Mouse (Mus musculus): ENCODE measurements around the gene Ccdc187.

Gene Ccdc187

GRCm38 (mm10) chr2:26268216-26268615, 26.1 kb downstream of the Ccdc187 start:
- no peak for DNase-seq

GRCm38 (mm10) chr2:26266066-26266742, 28.2 kb downstream of the Ccdc187 start:
- no peak for DNase-seq

- DNase-seq = peak; percentile 37
Observed at GRCm38 (mm10) chr2:26265095-26265494, 29.3 kb downstream of the Ccdc187 start.

GRCm38 (mm10) chr2:26264646-26265045, 29.7 kb downstream of the Ccdc187 start:
- DNase-seq = no peak

GRCm38 (mm10) chr2:26257315-26258096, 36.9 kb downstream of the Ccdc187 start:
- no peak for DNase-seq

- DNase-seq = no peak
Observed at GRCm38 (mm10) chr2:26254816-26255215, 39.5 kb downstream of the Ccdc187 start.

GRCm38 (mm10) chr2:26252514-26253206, 41.7 kb downstream of the Ccdc187 start:
- DNase-seq = no peak

- peak; percentile 15 for DNase-seq
Observed at GRCm38 (mm10) chr2:26247531-26247930, 46.8 kb downstream of the Ccdc187 start.

- DNase-seq = no peak
Observed at GRCm38 (mm10) chr2:26240841-26241240, 53.5 kb downstream of the Ccdc187 start.

- peak; percentile 46 for DNase-seq
Observed at GRCm38 (mm10) chr2:26240330-26240729, 54.0 kb downstream of the Ccdc187 start.

GRCm38 (mm10) chr2:26237290-26237782, 57.0 kb downstream of the Ccdc187 start, which contains the start of gene Qsox2:
Gene Qsox2, minus strand, starts transcription at chr2:26237525.
- peak; percentile 97 for DNase-seq

- DNase-seq = no peak
Observed at GRCm38 (mm10) chr2:26236681-26237289, 57.6 kb downstream of the Ccdc187 start.

- DNase-seq = no peak
Observed at GRCm38 (mm10) chr2:26234771-26235170, 59.6 kb downstream of the Ccdc187 start.

- no peak for DNase-seq
Observed at GRCm38 (mm10) chr2:26234253-26234652, 60.1 kb downstream of the Ccdc187 start.

GRCm38 (mm10) chr2:26231366-26231765, 63.0 kb downstream of the Ccdc187 start:
- DNase-seq = no peak

- no peak for DNase-seq
Observed at GRCm38 (mm10) chr2:26230253-26230652, 64.1 kb downstream of the Ccdc187 start.

GRCm38 (mm10) chr2:26227788-26228187, 66.6 kb downstream of the Ccdc187 start:
- peak; percentile 70 for DNase-seq

- DNase-seq = no peak
Observed at GRCm38 (mm10) chr2:26225242-26225641, 69.1 kb downstream of the Ccdc187 start.

- DNase-seq = no peak
Observed at GRCm38 (mm10) chr2:26223961-26224360, 70.4 kb downstream of the Ccdc187 start.

- no peak for DNase-seq
Observed at GRCm38 (mm10) chr2:26214526-26214925, 79.8 kb downstream of the Ccdc187 start.

- DNase-seq = no peak
Observed at GRCm38 (mm10) chr2:26209566-26209965, 84.8 kb downstream of the Ccdc187 start.

GRCm38 (mm10) chr2:26208126-26208789, 86.1 kb downstream of the Ccdc187 start, which contains the start of gene Lhx3:
Gene Lhx3, minus strand, starts transcription at chr2:26208289.
- DNase-seq = peak; percentile 86

Data from lung, postnatal 36 days (tissue).